In the genomic region with DNA sequence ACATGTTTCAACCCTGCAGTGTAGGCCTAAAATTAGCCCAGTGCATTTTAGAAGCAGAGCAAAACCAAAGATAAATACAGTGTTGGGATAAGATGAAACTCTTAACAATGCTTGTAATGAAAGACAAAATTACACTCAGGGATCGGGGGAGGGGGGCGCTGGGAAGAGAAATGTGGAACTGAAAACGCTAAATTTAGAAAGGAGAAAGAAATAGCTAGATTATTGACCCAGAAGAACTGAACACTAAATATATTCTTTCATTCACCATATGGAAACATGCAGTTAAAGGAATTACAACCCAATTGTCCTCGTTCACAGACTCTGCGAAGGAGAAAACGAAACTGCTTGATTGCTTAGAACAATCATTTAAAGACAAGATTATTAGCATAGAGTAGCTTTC, we compare ENCODE assay signal across 24 mouse cellular contexts.
DNase-seq lines count a peak whose midpoint lies in the region; ATAC-seq and TF ChIP-seq lines count a peak whose summit lies in the region.
"Had no signal": no experiment of that assay in that cellular context is flagged by ENCODE, and none has a peak within 500 bp of the region (broad histone marks: within the 10 kb centered on the region; RNA-seq: fewer than 3 reads in every experiment).

No protein-coding gene starts in this region.

- no peak for TF ChIP-seq CTCF in left cerebral cortex, adult 2 months (IDR thresholded peaks at IDR 0.05)

- DNase-seq in left cerebral cortex, adult 2 months (ENCODE audit: extremely low spot score in 1 of 2, low spot score in 2 of 2) = no peak
- DNase-seq in left cerebral cortex, adult 11 months (ENCODE audit: low spot score) = no peak
- peak; percentile 24 for DNase-seq in brain, adult 2 months (ENCODE audit: low read depth, low spot score)
- DNase-seq in telencephalon, adult 2 months (ENCODE audit: low read depth, low spot score) = peak; percentile 11
- DNase-seq: adrenal gland, postnatal 10 days; B cell, adult 2 months; cerebellum, adult 2 months; cerebellum, postnatal 10 days; embryo, embryonic 11 days; gastrocnemius, postnatal 10 days; heart, postnatal 14 days; kidney, adult 11 months; kidney, adult 9 months had no signal

- no peak for ATAC-seq in heart, embryonic 15.5 days (replicated peaks; ENCODE audit: insufficient number of reproducible peaks, insufficient read depth, low FRiP score, low read depth)
- ATAC-seq in heart, embryonic 11.5 days (replicated peaks; ENCODE audit: insufficient number of reproducible peaks, low FRiP score, low TSS enrichment) = no peak
- no peak for ATAC-seq in intestine, embryonic 15.5 days
- ATAC-seq: CD4-positive, CD25-positive, alpha-beta regulatory T cell, adult 4 months; forebrain, embryonic 14.5 days; inflammation-experienced regulatory T-cells, adult 6 months had no signal

- peak overlapping the region; percentile 2; the same call in 1 of the 2 replicates for H3K4me2 ChIP-seq in heart, embryonic 15.5 days
- H3K4me2 ChIP-seq in heart, embryonic 11.5 days = no peak overlapping the region
- H3K4me2 ChIP-seq in intestine, embryonic 15.5 days (replicated peaks) = no peak overlapping the region
- H3K4me2 ChIP-seq: embryonic facial prominence, embryonic 15.5 days; hindbrain, embryonic 15.5 days had no signal

- intact Hi-C loops in left cerebral cortex, adult 2 months (cut with DNase I) = no loop called here

- 66% methylated on average over 6 of the region's 6 CpGs for WGBS in heart, embryonic 15.5 days
- 80% methylated on average over 6 of the region's 6 CpGs for WGBS in heart, embryonic 11.5 days (ENCODE audit: insufficient replicate concordance)
- 81% methylated on average over 6 of the region's 6 CpGs for WGBS in intestine, embryonic 15.5 days

- no peak overlapping the region for H3K27ac ChIP-seq in heart, embryonic 15.5 days
- H3K27ac ChIP-seq in heart, embryonic 11.5 days (ENCODE audit: low read depth, low read length) = no peak overlapping the region
- peak overlapping the region; percentile 47; the same call in 1 of the 2 replicates for H3K27ac ChIP-seq in left cerebral cortex, adult 2 months
- no peak overlapping the region for H3K27ac ChIP-seq in intestine, embryonic 15.5 days
- H3K27ac ChIP-seq: embryonic facial prominence, embryonic 15.5 days; forebrain, embryonic 10.5 days; hindbrain, embryonic 10.5 days; hindbrain, embryonic 15.5 days had no signal

- H3K9ac ChIP-seq in heart, embryonic 15.5 days = no peak overlapping the region
- H3K9ac ChIP-seq in heart, embryonic 11.5 days (ENCODE audit: low read depth, low read length) = no peak overlapping the region
- H3K9ac ChIP-seq in intestine, embryonic 15.5 days = no peak overlapping the region
- H3K9ac ChIP-seq: embryonic facial prominence, embryonic 15.5 days; hindbrain, embryonic 15.5 days had no signal

- H3K27me3 ChIP-seq in heart, embryonic 15.5 days = no peaks in the 10 kb centered on the region
- no peaks in the 10 kb centered on the region for H3K27me3 ChIP-seq in heart, embryonic 11.5 days (ENCODE audit: control insufficient read depth, insufficient read depth, low read length)
- no peaks in the 10 kb centered on the region for H3K27me3 ChIP-seq in intestine, embryonic 15.5 days (replicated peaks)
- H3K27me3 ChIP-seq: embryonic facial prominence, embryonic 15.5 days; hindbrain, embryonic 15.5 days had no signal

- no peaks in the 10 kb centered on the region for H3K4me1 ChIP-seq in heart, embryonic 15.5 days (replicated peaks)
- H3K4me1 ChIP-seq in heart, embryonic 11.5 days (ENCODE audit: control insufficient read depth, insufficient read depth, low read length) = no peaks in the 10 kb centered on the region
- H3K4me1 ChIP-seq in intestine, embryonic 15.5 days (replicated peaks) = no peaks in the 10 kb centered on the region
- H3K4me1 ChIP-seq: embryonic facial prominence, embryonic 15.5 days; forebrain, embryonic 10.5 days; hindbrain, embryonic 10.5 days; hindbrain, embryonic 15.5 days had no signal

- H3K4me3 ChIP-seq in heart, embryonic 15.5 days = no peak overlapping the region
- no peak overlapping the region for H3K4me3 ChIP-seq in heart, embryonic 11.5 days (ENCODE audit: low read depth, low read length)
- H3K4me3 ChIP-seq in left cerebral cortex, adult 2 months = no peak overlapping the region
- H3K4me3 ChIP-seq in intestine, embryonic 15.5 days (replicated peaks) = no peak overlapping the region
- H3K4me3 ChIP-seq: embryonic facial prominence, embryonic 15.5 days; erythroblast, embryonic 14.5 days; forebrain, embryonic 10.5 days; hindbrain, embryonic 10.5 days; hindbrain, embryonic 15.5 days had no signal

- no peaks in the 10 kb centered on the region for H3K9me3 ChIP-seq in heart, embryonic 15.5 days (replicated peaks)
- H3K9me3 ChIP-seq in heart, embryonic 11.5 days (replicated peaks; ENCODE audit: control insufficient read depth, low read length) = no peaks in the 10 kb centered on the region; the same call in 1 of the 2 replicates
- H3K9me3 ChIP-seq in intestine, embryonic 15.5 days = no peaks in the 10 kb centered on the region
- H3K9me3 ChIP-seq: embryonic facial prominence, embryonic 15.5 days; hindbrain, embryonic 15.5 days had no signal

- H3K36me3 ChIP-seq in heart, embryonic 15.5 days = no peaks in the 10 kb centered on the region
- no peaks in the 10 kb centered on the region for H3K36me3 ChIP-seq in heart, embryonic 11.5 days (ENCODE audit: control insufficient read depth, insufficient read depth, low read length)
- no peaks in the 10 kb centered on the region for H3K36me3 ChIP-seq in intestine, embryonic 15.5 days
- H3K36me3 ChIP-seq: embryonic facial prominence, embryonic 15.5 days; forebrain, embryonic 10.5 days; hindbrain, embryonic 10.5 days; hindbrain, embryonic 15.5 days had no signal

Comparison
In these comparisons a context has a peak if more than half of its experiments do, and no peak if none do; other contexts are left out.
1. DNase-seq: peak in brain, adult 2 months (single experiment) and telencephalon, adult 2 months (single experiment); none in left cerebral cortex, adult 2 months (0 of 2) and left cerebral cortex, adult 11 months (single experiment).